Mouse (Mus musculus): ENCODE measurements around the gene Polr1a. TPM values are rescaled to one million over a fixed set of nuclear protein-coding genes. Genes with fewer than 3 reads are reported as not detected.

Polr1a gene
- 9.5 and 9.9 TPM in 2 replicates for polyA plus RNA-seq (2012; rRNA removed)

DNA sequence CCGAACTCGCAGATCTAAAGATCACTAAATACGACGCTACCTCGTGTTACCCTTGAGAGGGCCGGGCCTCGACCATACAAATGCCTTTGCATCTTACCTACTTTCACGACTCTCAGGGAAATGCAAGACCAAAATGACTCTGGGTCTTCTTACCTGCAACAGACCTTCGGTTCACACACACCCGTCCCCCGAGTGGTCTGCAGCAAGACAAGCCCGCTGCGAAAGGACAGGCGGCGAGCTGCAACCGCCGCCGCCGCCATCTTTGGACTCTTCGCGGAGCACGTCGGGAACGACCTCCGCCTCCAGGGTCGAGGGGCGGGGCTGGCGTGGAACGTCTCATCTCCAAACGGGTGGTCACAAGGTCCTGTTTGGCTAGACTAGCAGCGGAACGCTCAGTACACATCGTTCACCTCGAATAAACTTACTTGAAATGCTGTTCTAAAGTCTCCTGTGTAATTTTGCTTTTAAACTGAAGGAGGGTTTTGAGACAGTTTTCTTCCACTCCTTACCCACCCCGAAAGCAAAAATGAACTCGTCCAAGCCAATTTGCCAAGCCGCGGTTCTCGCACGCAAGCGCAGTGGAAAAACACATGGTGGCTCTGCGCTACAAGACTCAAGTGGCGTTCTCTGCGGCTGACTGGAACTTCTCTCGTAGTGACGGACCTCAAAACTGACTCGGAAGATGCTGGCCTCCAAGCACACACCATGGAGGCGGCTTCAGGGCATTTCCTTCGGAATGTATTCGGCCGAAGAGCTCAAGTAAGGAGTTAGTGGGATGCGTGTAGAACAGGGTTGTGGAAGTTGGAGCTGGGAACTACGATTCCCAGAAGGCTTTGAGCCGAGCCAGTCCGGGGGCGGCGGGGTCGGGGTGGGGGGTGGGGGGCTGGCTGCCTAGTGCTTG lies at the start of gene Polr1a, which contains the start of gene Ptcd3:
Gene Polr1a (plus strand): TSS at position 573 of the 901 bp plus-strand sequence.
Gene Ptcd3 (minus strand): TSS at position 270 of the 901 bp plus-strand sequence.

Other genes with a start within 250 kb of the Polr1a start
- 2.1 and 2.3 TPM in 2 replicates for gene Reep1, start 201.5 kb upstream of the Polr1a start, polyA plus RNA-seq (2012; rRNA removed)
- 13.3 and 13.5 TPM in 2 replicates for gene Mrpl35, start 82.1 kb upstream of the Polr1a start, polyA plus RNA-seq (2012; rRNA removed)
- gene Immt, start 77.7 kb upstream of the Polr1a start, polyA plus RNA-seq (2012; rRNA removed): 51.7 and 56.9 TPM in 2 replicates
- gene Ptcd3, start 303 bp upstream of the Polr1a start, polyA plus RNA-seq (2012; rRNA removed): 33.2 and 36.1 TPM in 2 replicates
- gene St3gal5, start 188.5 kb downstream of the Polr1a start, polyA plus RNA-seq (2012; rRNA removed): 101 and 119 TPM in 2 replicates